Mouse (Mus musculus) testis, adult 2 months (tissue): ENCODE results near the gene Prss56.

Experiments
- CTCF ChIP-seq: fragments of 200-500 bp; IDR thresholded peaks from 2 replicates; pipeline ENCODE4 v1.5.1; 2012; ENCODE audit warnings: low read depth, mild to moderate bottlenecking, inconsistent platforms, low read length, moderate library complexity; ENCODE audit not compliant: control insufficient read depth, insufficient read depth, insufficient replicate concordance
- POLR2A ChIP-seq: fragments of 200-500 bp; IDR thresholded peaks from 2 replicates; pipeline ENCODE4 v1.6.1; 2012; ENCODE audit warnings: low read depth, mild to moderate bottlenecking, inconsistent platforms, low read length, moderate library complexity; ENCODE audit not compliant: control insufficient read depth

DNA sequence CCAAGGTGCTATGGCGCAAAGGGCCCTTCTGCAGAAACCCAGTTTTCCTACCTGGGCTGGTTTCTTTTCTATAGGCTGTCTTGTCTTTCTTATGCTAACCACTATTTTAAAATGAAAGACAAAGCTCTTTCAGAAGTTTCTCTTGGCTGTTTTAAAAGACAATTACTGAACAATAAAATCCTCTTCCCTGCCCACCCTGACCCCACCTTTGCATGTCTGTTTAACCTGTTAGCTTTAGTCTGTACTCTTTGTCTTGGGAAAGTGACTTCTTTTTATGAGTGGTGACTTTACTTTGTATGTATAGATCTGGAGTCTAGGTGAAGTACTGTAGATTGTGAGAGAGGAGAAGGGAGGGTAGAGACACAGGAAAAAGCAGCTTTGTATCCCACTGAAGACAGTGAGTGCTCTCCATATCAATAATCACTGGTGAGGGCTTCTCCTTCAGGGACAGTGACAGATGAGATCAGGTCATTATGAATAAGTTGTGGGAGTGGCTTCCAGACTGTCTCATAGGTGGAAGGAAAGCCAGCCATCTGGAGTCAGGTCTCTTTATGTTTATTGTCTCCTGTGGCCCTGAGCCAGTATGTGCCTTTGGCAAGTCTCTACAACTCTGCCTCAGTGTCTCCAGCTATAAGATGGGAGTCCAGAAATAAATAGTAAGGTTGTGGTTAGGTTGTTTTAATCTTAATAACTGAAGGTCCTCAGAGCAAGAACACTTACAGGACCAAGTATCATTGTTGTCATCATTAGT lies 43.5 kb downstream of the Prss56 start:
- TF ChIP-seq CTCF (no peak), POLR2A (no peak)
